Mouse (Mus musculus) cortical plate, adult 2 months (tissue): ENCODE measurements at regions not wholly inside any gene's neighbourhood (a gene's known extent, or its start where the extent isn't known, plus 50 kb on each side); places are given as distances from the start of the nearest gene placed in this dataset.

Experiments used
- H3K27ac ChIP-seq: fragments of 200-500 bp; 2 replicates; pipeline ENCODE4 v1.5.1; 2012; ENCODE audit warnings: low read length, control low read depth, inconsistent platforms; ENCODE audit not compliant: insufficient read depth
- H3K4me1 ChIP-seq: fragments of 200-500 bp; 2 replicates; pipeline ENCODE4 v1.6.1; 2011; ENCODE audit warnings: low read length; ENCODE audit not compliant: control insufficient read depth, insufficient read depth
- H3K4me3 ChIP-seq: fragments of 200-500 bp; 2 replicates; pipeline ENCODE4 v1.5.1; 2011; ENCODE audit warnings: mild to moderate bottlenecking, low read length, control low read depth; ENCODE audit not compliant: insufficient read depth
- CTCF ChIP-seq: fragments of 200-500 bp; IDR thresholded peaks from 2 replicates; pipeline ENCODE4 v1.5.1; 2011; ENCODE audit warnings: mild to moderate bottlenecking, control low read depth, low read length; ENCODE audit not compliant: insufficient read depth; ENCODE audit errors: extremely low read depth
- POLR2A ChIP-seq: fragments of 200-500 bp; IDR thresholded peaks from 2 replicates; pipeline ENCODE4 v1.6.1; 2011; ENCODE audit warnings: mild to moderate bottlenecking, low read length, control low read depth; ENCODE audit not compliant: insufficient read depth; ENCODE audit errors: extremely low read depth

DNA sequence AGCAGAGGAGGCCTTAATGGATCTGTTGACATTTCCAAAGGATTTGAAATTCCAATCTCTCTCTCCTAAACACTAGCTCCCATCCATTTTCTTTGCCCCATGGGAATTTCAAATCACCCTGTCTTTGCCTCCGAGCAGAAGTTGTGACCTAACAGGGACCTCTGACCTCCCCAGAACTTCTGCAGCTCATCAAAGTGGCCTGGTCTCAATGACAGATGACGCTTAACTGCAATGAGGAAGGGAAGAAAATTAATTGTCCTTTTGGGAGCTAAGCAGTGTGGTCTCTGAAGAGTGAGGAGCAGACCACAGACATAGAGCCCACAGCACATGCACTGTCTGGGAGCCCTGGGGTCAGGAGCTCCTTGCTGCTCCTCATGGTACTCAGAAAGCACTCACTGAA is 155.3 kb downstream of the Tox3 start:
- Histone ChIP-seq H3K27ac (no peak overlapping the region), H3K4me3 (no peak overlapping the region), H3K4me1 (no peaks in the 10 kb centered on the region)
- no peak for TF ChIP-seq CTCF
- TF ChIP-seq POLR2A: no peak

DNA sequence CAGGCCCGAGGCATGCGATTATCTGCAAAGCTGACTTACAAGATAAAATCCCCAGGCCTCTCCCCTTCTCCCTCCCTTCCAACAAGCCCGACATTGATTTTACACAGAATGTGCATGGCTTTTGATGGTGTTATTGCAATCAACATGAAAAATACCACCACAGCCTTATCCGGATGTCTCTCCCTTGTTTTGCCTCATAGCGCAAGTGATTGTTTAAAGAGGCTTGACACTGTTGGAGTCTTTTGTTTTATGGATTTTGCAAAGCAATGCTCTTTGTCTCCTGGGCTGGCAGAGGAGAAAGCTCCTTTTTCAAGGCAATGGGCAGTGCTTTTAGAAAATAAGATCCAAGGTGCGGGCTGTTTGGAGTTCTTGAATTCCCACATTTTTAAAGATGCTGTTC is 165.3 kb downstream of the Tox3 start:
- H3K4me1 ChIP-seq: no peaks in the 10 kb centered on the region
- H3K27ac ChIP-seq: no peak overlapping the region
- no peak for TF ChIP-seq POLR2A
- TF ChIP-seq CTCF: no peak
- no peak overlapping the region for H3K4me3 ChIP-seq

DNA sequence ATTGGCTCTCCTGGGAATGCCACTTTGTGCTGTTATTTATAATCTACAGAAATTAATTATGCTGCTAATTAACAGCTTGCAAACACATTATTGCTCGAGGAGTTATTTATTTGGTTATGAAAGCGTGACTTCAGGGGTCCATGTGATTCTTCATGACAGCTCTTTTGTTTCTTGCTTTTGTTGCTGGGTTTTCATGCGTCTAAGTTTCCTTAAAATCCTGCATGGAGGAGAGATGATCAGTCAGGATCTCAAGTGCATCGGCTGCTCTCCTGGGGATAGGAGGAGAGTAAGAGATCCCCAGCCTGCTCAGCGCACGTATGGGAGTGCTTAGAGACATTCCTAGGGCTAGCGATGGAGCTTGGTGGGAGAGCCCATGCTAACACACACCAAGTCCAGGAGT is 171.4 kb downstream of the Tox3 start:
- H3K4me3 ChIP-seq: no peak overlapping the region
- no peaks in the 10 kb centered on the region; the same call in 1 of the 2 replicates for H3K4me1 ChIP-seq
- TF ChIP-seq POLR2A (no peak), CTCF (no peak)
- H3K27ac ChIP-seq: no peak overlapping the region

DNA sequence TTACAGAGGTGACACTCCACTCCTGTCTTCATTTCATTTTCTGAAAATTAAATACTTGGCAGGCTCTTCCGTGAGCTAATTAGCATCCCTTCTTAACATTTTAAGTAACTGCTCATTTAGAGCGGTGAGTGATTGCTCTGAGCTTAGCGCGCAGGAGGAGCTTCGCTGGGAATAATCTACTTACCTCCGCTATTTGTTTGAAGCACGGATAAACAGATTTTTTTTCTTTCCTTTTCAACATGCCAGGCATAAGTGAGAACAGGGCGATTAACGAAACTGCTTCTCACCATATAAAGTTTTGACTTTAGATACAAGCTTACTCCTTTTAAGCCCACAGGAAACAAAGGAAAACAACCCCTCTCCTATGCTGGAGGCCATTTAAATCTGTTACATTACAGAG is 171.8 kb downstream of the Tox3 start:
- no peaks in the 10 kb centered on the region; the same call in 1 of the 2 replicates for H3K4me1 ChIP-seq
- no peak overlapping the region for H3K27ac ChIP-seq
- no peak for TF ChIP-seq CTCF
- no peak overlapping the region for H3K4me3 ChIP-seq

DNA sequence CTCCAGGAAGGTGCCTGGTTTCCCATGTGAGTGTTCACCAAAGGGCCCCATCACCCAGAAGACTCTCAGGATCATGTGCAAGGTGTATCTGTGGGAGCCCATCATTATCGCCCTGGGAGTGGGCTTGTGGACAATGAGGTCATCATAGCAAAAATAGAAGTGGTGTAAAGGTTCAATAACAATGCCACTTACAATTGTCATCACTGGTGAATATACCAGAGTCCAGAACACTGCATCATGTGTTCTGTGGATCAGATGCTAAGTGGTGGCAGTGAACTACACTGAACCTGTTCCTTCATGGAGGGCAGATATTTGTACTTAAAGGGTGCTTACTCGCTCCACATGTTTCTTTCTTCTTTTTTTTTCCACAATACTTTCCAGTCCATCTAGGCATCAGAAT is 181.5 kb downstream of the Tox3 start:
- TF ChIP-seq POLR2A: no peak
- no peak for TF ChIP-seq CTCF
- H3K4me1 ChIP-seq: no peaks in the 10 kb centered on the region
- H3K4me3 ChIP-seq: no peak overlapping the region
- no peak overlapping the region for H3K27ac ChIP-seq

DNA sequence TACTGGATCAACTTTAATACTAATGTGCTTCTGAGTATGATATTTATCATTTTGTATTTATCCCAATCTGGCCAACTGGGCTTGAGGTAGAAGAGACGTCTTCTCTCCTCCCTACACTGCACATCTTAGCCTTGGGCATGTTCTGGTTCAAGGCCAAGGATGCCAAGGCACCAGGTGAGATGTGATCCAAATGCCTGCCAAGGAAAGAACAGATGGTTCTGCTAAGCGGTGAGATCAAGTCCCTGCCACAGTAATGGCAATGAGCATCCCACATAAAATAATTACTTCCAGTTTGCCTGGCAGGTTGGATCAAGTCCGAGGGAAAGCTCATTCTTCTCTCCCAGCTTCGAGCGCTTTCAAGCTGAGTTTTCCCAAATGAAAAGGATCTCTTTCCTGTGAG is 196.7 kb downstream of the Tox3 start:
- peaks cover 1% of the 10 kb centered on the region; the same call in 1 of the 2 replicates for H3K4me1 ChIP-seq
- TF ChIP-seq CTCF (no peak), POLR2A (no peak)
- no peak overlapping the region for H3K4me3 ChIP-seq
- H3K27ac ChIP-seq: no peak overlapping the region

DNA sequence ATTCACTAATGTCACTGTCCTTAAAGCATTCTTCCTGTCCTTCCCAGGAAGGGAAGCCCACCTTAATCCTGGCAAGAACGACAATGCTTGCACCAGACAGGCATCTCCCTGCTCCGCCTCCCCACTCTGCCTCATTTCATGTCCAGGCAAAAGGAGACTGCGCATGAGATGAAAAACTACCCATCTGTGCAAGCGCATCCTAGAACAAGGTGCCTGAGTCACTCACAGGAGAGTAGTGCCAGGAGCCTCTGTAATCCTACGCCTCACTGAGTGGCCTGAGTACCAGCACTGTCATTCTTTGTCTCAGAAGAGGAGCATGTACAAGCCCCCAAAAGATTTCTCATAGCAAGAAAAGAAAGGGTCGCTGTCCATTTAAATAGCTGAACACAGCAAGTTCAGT is 198.2 kb downstream of the Tox3 start:
- TF ChIP-seq POLR2A (no peak), CTCF (no peak)
- H3K4me3 ChIP-seq: no peak overlapping the region
- H3K4me1 ChIP-seq: peaks cover 1% of the 10 kb centered on the region; the same call in 1 of the 2 replicates
- H3K27ac ChIP-seq: no peak overlapping the region

DNA sequence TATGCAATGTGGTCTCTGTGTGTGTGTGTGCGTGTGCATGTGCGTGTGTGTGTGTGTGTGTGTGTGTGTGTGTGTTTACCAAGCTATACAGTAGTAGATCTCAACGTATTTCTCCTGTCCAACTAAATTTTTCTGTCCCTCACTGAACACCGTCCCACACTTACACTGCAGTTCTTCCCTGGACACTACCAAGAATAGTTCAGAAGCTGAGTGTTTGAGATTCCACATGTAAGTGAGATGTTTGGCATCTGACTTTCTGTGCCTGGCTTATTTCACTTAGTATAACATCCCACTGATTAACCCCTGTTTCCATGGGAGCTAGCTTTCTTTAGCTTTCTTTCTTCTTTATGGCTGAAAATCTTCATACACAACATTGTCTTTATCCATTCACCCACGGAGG is 213.5 kb downstream of the Tox3 start:
- Histone ChIP-seq H3K4me1 (no peaks in the 10 kb centered on the region), H3K27ac (no peak overlapping the region), H3K4me3 (no peak overlapping the region)
- TF ChIP-seq CTCF (no peak), POLR2A (no peak)

DNA sequence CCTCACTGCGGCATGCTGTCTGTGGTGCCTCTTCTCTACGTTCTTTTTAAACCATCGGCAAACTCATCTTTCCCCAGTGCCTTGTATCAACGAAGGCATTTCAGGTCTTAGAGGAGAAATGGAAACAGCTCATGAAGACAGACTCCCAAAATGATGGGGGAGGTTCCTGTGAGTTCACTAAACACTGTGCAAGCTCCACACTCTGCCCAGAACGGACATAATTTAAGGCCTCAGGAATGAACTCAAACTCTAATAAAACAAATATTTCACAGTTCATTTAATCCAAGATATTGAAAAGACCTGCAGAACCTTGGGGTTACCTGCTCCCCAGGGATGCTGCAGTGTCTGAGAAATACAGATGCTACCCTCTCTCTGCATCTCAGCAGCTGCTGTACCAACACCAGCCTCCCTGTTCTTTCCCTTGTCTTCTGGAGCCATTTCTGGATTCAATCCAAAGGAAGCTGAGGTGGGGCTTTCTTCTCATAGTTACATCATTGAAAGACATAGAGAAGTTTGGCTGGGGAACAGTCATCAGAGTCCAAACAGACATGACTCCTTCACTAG is 217.4 kb downstream of the Tox3 start:
- Histone ChIP-seq H3K27ac (no peak overlapping the region), H3K4me1 (no peaks in the 10 kb centered on the region), H3K4me3 (no peak overlapping the region)
- TF ChIP-seq POLR2A (no peak), CTCF (no peak)

DNA sequence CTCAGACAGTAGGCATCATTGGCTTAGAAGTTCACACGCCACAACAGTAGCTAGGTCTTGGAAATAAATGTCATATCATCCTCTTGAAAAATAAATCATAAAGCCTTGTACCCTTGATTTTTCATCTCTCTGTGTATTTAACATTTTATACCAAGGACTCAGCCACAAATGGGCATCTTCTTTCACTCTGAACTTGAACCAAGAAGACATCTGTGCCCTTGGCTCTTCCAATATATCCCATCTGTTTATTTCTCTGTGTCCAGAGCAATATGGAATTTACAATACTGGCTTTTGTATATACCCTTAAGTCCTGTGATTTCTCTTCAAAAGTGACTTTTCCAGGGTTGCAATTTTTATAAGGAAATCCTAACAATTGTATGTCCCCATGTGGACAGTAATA is 222.7 kb downstream of the Tox3 start:
- Histone ChIP-seq H3K27ac (no peak overlapping the region), H3K4me1 (no peaks in the 10 kb centered on the region), H3K4me3 (no peak overlapping the region)
- no peak for TF ChIP-seq CTCF
- no peak for TF ChIP-seq POLR2A
